Comparison of ENCODE assay signal across 9 mouse cellular contexts in the genomic region with DNA sequence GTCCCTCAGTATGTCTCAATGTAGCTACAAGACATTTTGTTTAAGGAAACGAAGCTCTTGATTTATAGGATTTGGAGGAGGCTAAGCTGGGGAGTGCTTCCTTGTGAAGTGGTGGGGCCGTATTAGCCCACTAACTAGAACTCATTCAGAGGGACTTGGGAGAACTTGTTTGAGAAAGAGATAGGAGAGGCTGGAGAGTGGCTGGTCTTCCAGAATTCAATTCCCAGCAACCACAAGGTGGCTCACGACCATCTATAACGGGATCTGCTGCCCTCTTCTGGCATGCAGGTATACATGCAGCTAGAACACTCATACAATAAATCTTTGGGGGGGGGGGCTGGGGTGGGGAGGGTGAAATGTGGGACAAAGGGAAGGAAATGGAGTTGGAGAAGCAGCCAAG.
DNase-seq lines count a peak whose midpoint lies in the region; ATAC-seq and TF ChIP-seq lines count a peak whose summit lies in the region.
"Had no signal": no experiment of that assay in that cellular context is flagged by ENCODE, and none has a peak within 500 bp of the region (broad histone marks: within the 10 kb centered on the region; RNA-seq: fewer than 3 reads in every experiment).

No protein-coding gene starts in this region.

- H3K4me3 ChIP-seq in cerebellum, adult 2 months (replicated peaks; ENCODE audit: insufficient read depth, low read depth, low read length) = no peak overlapping the region
- no peak overlapping the region for H3K4me3 ChIP-seq in embryonic facial prominence, embryonic 10.5 days
- no peak overlapping the region for H3K4me3 ChIP-seq in kidney, embryonic 14.5 days (ENCODE audit: low read length)
- H3K4me3 ChIP-seq: lung, embryonic 15.5 days had no signal

- H3K4me2 ChIP-seq in kidney, embryonic 14.5 days (replicated peaks; ENCODE audit: low read depth, low read length) = no peak overlapping the region
- H3K4me2 ChIP-seq: lung, embryonic 15.5 days had no signal

- H3K4me1 ChIP-seq in cerebellum, adult 2 months (ENCODE audit: control insufficient read depth, insufficient read depth, low read length) = no peaks in the 10 kb centered on the region
- peaks cover 42% of the 10 kb centered on the region for H3K4me1 ChIP-seq in embryonic facial prominence, embryonic 10.5 days
- no peaks in the 10 kb centered on the region for H3K4me1 ChIP-seq in kidney, embryonic 14.5 days (ENCODE audit: control insufficient read depth, insufficient read depth, low read length)

- H3K36me3 ChIP-seq in embryonic facial prominence, embryonic 10.5 days (replicated peaks) = no peaks in the 10 kb centered on the region
- no peaks in the 10 kb centered on the region for H3K36me3 ChIP-seq in kidney, embryonic 14.5 days (ENCODE audit: control insufficient read depth, insufficient read depth, low read length)
- H3K36me3 ChIP-seq: lung, embryonic 15.5 days had no signal

- DNase-seq in cerebellum, adult 2 months = peak in 1 of 2 experiments; percentile 25
- no peak for DNase-seq in cerebellum, adult 9-11 months
- peak; percentile 52 to 54 for DNase-seq in right cerebral cortex, adult 2 months (ENCODE audit: low spot score in 2 of 2)
- no peak for DNase-seq in right cerebral cortex, postnatal 14 days
- DNase-seq in embryonic facial prominence, embryonic 10.5 days (ENCODE audit: low spot score) = peak; percentile 60
- peak; percentile 51 to 68 for DNase-seq in lung, postnatal 4 days

- 41% methylated on average over 4 of the region's 4 CpGs for WGBS in cerebellum, adult 2 months
- 24% methylated on average over 4 of the region's 4 CpGs for WGBS in embryonic facial prominence, embryonic 10.5 days
- WGBS in kidney, embryonic 14.5 days = 13% methylated on average over 4 of the region's 4 CpGs

- no peaks in the 10 kb centered on the region for H3K27me3 ChIP-seq in cerebellum, adult 2 months (ENCODE audit: control insufficient read depth, insufficient read depth, low read length)
- H3K27me3 ChIP-seq in embryonic facial prominence, embryonic 10.5 days (replicated peaks; ENCODE audit: low read depth, poor library complexity, severe bottlenecking) = no peaks in the 10 kb centered on the region
- no peaks in the 10 kb centered on the region for H3K27me3 ChIP-seq in kidney, embryonic 14.5 days (ENCODE audit: control insufficient read depth, insufficient read depth, low read length)
- H3K27me3 ChIP-seq: lung, embryonic 15.5 days had no signal

- H3K9me3 ChIP-seq in embryonic facial prominence, embryonic 10.5 days = no peaks in the 10 kb centered on the region
- no peaks in the 10 kb centered on the region for H3K9me3 ChIP-seq in kidney, embryonic 14.5 days (ENCODE audit: control insufficient read depth, low read length)
- H3K9me3 ChIP-seq: lung, embryonic 15.5 days had no signal

- TF ChIP-seq CTCF in cerebellum, adult 2 months (IDR thresholded peaks at IDR 0.05; ENCODE audit: borderline replicate concordance, insufficient read depth, low read depth, low read length) = peak; percentile 52; the same call in 1 of the 2 replicates

- ATAC-seq in kidney, embryonic 14.5 days (ENCODE audit: low FRiP score, low TSS enrichment) = peak; percentile 53; the same call in 1 of the 2 replicates
- no peak for ATAC-seq in granulocyte monocyte progenitor cell, adult 5-6 weeks (replicated peaks; ENCODE audit: poor library complexity, severe bottlenecking)

- H3K9ac ChIP-seq in kidney, embryonic 14.5 days (ENCODE audit: low read depth, low read length) = no peak overlapping the region
- H3K9ac ChIP-seq: lung, embryonic 15.5 days had no signal

- no peak overlapping the region for H3K27ac ChIP-seq in cerebellum, adult 2 months (ENCODE audit: insufficient read depth, low read length)
- H3K27ac ChIP-seq in embryonic facial prominence, embryonic 10.5 days (replicated peaks) = no peak overlapping the region
- peak overlapping the region; percentile 47; the same call in 1 of the 2 replicates for H3K27ac ChIP-seq in kidney, embryonic 14.5 days (ENCODE audit: low read depth, low read length)
- H3K27ac ChIP-seq: lung, embryonic 15.5 days had no signal

- no peak for TF ChIP-seq POLR2A in cerebellum, adult 2 months (IDR thresholded peaks at IDR 0.05; ENCODE audit: borderline replicate concordance, insufficient read depth, low read length)

Comparison
In these comparisons a context has a peak if more than half of its experiments do, and no peak if none do; other contexts are left out.
1. DNase-seq: peak in right cerebral cortex, adult 2 months (2 of 2), embryonic facial prominence, embryonic 10.5 days (single experiment) and lung, postnatal 4 days (2 of 2); none in cerebellum, adult 9-11 months (single experiment) and right cerebral cortex, postnatal 14 days (single experiment).